Mouse (Mus musculus) central nervous system, embryonic 14 days (tissue): ENCODE data around the gene Syt2. TPM values are rescaled to one million over a fixed set of nuclear protein-coding genes. Genes with fewer than 3 reads are reported as not detected.

Experiments
- polyA plus RNA-seq: library from polyadenylated mRNA; depleted of rRNA; stranded (reverse); fragments of >200 nt; gene quantifications from 2 replicates; pipeline ENCODE4 v1.2.3, GENCODE M21; 2012; rRNA removed

Syt2 gene
- polyA plus RNA-seq: 3.0 and 4.3 TPM in 2 replicates

DNA sequence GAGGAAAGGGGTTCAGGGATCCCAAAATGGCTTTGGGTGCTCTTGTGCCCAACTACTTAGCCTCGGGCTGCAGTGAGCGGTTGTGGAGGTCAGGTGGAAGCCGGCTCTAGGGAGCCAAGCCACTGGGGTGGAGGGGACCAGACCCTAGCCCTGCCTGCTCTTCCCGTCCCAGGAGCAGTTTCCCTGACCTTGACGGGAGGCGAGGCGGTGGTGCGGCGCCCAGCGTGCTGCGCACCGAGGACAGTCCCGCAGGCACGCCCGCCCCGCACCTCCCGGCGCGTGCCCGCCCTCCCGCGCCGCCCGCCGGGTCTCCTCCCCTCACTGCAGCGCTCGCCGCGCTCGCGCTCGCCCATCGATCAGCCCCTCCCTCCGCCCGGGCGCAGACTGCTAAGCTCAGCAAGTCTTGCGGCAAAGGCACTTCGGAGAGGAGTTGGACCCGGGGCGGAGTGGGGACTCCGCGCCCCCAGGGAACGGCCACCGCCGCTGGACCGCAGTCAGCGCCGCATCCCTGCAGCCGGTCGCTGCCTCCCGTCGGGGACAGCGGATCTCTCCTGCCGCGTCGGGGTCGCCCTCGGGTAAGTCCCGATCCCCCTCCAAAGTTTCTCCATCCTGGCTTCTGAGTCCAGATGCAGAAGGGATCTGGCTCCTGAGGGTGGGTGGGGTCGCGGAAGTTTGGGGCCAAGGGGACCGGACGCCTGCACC, at the start of gene Syt2:
Syt2 (plus strand) TSS at position 417 of the 702 bp plus-strand sequence.

Other genes with a start within 250 kb of the Syt2 start
- gene Cyb5r1, start 241.1 kb upstream of the Syt2 start, polyA plus RNA-seq: 13.4 and 19.2 TPM in 2 replicates
- gene Adipor1, start 231.3 kb upstream of the Syt2 start, polyA plus RNA-seq: 54.3 and 59.4 TPM in 2 replicates
- gene Klhl12, start 191.1 kb upstream of the Syt2 start, polyA plus RNA-seq: 23.9 and 25.3 TPM in 2 replicates
- 31.1 and 32.4 TPM in 2 replicates for gene Rabif, start 152.0 kb upstream of the Syt2 start, polyA plus RNA-seq
- 0.07 TPM in 1 of 2 replicates, not detected in the other for gene Mgat4e, start 97.0 kb upstream of the Syt2 start, polyA plus RNA-seq
- gene Kdm5b, start 86.5 kb upstream of the Syt2 start, polyA plus RNA-seq: 47.4 and 52.7 TPM in 2 replicates